ENCODE assay signal across 37 mouse cellular contexts in the genomic region with DNA sequence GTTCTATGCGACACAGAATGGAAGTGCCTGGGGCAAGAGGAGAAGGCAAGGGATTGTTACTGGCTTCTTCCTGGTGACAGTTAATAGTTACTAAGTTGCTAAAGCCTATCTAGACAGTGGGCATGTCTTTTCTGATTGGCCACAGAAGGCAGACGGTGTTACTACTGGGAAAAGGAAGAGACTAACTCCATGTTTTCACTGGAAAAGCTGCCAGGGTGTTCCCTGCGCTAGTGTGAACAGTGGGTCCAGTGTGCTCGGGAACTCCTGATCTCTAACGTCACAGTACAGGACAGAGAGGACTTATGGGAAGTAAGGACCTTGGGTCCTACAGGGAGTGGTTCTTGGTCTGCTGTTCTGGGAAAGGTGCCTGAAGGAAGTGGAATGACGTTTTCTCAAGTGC. TPM values are rescaled to one million over a fixed set of nuclear protein-coding genes. Genes with fewer than 3 reads are reported as not detected.
DNase-seq lines count a peak whose midpoint lies in the region; ATAC-seq lines count a peak whose summit lies in the region.
"Had no signal": no experiment of that assay in that cellular context is flagged by ENCODE, and none has a peak within 500 bp of the region (broad histone marks: within the 10 kb centered on the region; RNA-seq: fewer than 3 reads in every experiment).

No protein-coding gene starts in this region.

- no peak overlapping the region for H3K27ac ChIP-seq in kidney, embryonic 14.5 days (ENCODE audit: low read depth, low read length)
- H3K27ac ChIP-seq in liver, embryonic 16.5 days (ENCODE audit: low read length): no peak overlapping the region
- peak overlapping the region; percentile 85 for H3K27ac ChIP-seq in intestine, embryonic 16.5 days (ENCODE audit: low read length)
- H3K27ac ChIP-seq: hindbrain, embryonic 13.5 days; midbrain, embryonic 12.5 days; neural tube, embryonic 12.5 days; stomach, postnatal 0 days had no signal

- no peak overlapping the region for H3K4me3 ChIP-seq in kidney, embryonic 14.5 days (ENCODE audit: low read length)
- H3K4me3 ChIP-seq in liver, embryonic 16.5 days (ENCODE audit: low read depth, low read length): no peak overlapping the region
- H3K4me3 ChIP-seq in intestine, embryonic 16.5 days (ENCODE audit: low read length): peak overlapping the region; percentile 45
- H3K4me3 ChIP-seq: hindbrain, embryonic 13.5 days; megakaryocyte, embryonic 14.5 days; midbrain, embryonic 12.5 days; myocyte; neural tube, embryonic 12.5 days had no signal

- H3K9me3 ChIP-seq in kidney, embryonic 14.5 days (ENCODE audit: control insufficient read depth, low read length): no peaks in the 10 kb centered on the region
- H3K9me3 ChIP-seq in liver, embryonic 16.5 days (replicated peaks; ENCODE audit: control insufficient read depth, low read length): no peaks in the 10 kb centered on the region
- H3K9me3 ChIP-seq in intestine, embryonic 16.5 days (ENCODE audit: control insufficient read depth, low read length): no peaks in the 10 kb centered on the region
- H3K9me3 ChIP-seq: hindbrain, embryonic 13.5 days; megakaryocyte, embryonic 14.5 days; midbrain, embryonic 12.5 days; neural tube, embryonic 12.5 days had no signal

- peak; percentile 38 for DNase-seq in kidney, adult 18-20 months
- DNase-seq in liver: no peak
- DNase-seq in large intestine, adult 2 months (ENCODE audit: low read depth, low spot score): peak; percentile 86
- DNase-seq in MN1 (ENCODE audit: low spot score): no peak
- DNase-seq: adrenal gland, postnatal 14 days; cerebellum, adult 11 months; cerebellum, adult 9-10 months; cerebellum, postnatal 36 days; gastrocnemius, postnatal 14 days; heart, postnatal 36 days; layer of hippocampus, postnatal 36 days; left cerebral cortex, postnatal 4 days; lung, adult 18-20 months; lung, postnatal 4 days; right cerebral cortex, adult 18-20 months; thymus, postnatal 14 days had no signal

- no peak for ATAC-seq in kidney, embryonic 14.5 days (ENCODE audit: low FRiP score, low TSS enrichment)
- ATAC-seq in liver, embryonic 16.5 days (ENCODE audit: low read depth): peak; percentile 32
- ATAC-seq in intestine, embryonic 16.5 days: peak; percentile 89
- no peak for ATAC-seq in erythroid progenitor cell, adult 5-6 weeks (replicated peaks; ENCODE audit: low FRiP score, poor library complexity, severe bottlenecking)
- ATAC-seq: forebrain, embryonic 14.5 days; lung, postnatal 0 days had no signal

- no peaks in the 10 kb centered on the region for H3K27me3 ChIP-seq in kidney, embryonic 14.5 days (ENCODE audit: control insufficient read depth, insufficient read depth, low read length)
- H3K27me3 ChIP-seq in liver, embryonic 16.5 days (ENCODE audit: control insufficient read depth, insufficient read depth, low read depth, low read length): no peaks in the 10 kb centered on the region
- no peaks in the 10 kb centered on the region for H3K27me3 ChIP-seq in intestine, embryonic 16.5 days (replicated peaks; ENCODE audit: control insufficient read depth, insufficient read depth, low read length)
- H3K27me3 ChIP-seq: hindbrain, embryonic 13.5 days; megakaryocyte, embryonic 14.5 days; midbrain, embryonic 12.5 days; neural tube, embryonic 12.5 days had no signal

- H3K4me1 ChIP-seq in kidney, embryonic 14.5 days (ENCODE audit: control insufficient read depth, insufficient read depth, low read length): no peaks in the 10 kb centered on the region
- H3K4me1 ChIP-seq in liver, embryonic 16.5 days (ENCODE audit: control insufficient read depth, low read depth, low read length): no peaks in the 10 kb centered on the region
- H3K4me1 ChIP-seq in intestine, embryonic 16.5 days (ENCODE audit: control insufficient read depth, insufficient read depth, low read length): no peaks in the 10 kb centered on the region
- H3K4me1 ChIP-seq: megakaryocyte, embryonic 14.5 days; midbrain, embryonic 12.5 days; neural tube, embryonic 12.5 days had no signal

- no peaks in the 10 kb centered on the region for H3K36me3 ChIP-seq in kidney, embryonic 14.5 days (ENCODE audit: control insufficient read depth, insufficient read depth, low read length)
- H3K36me3 ChIP-seq in liver, embryonic 16.5 days (ENCODE audit: control insufficient read depth, insufficient read depth): no peaks in the 10 kb centered on the region
- no peaks in the 10 kb centered on the region for H3K36me3 ChIP-seq in intestine, embryonic 16.5 days (ENCODE audit: control insufficient read depth, insufficient read depth, low read length)
- H3K36me3 ChIP-seq: hindbrain, embryonic 13.5 days; midbrain, embryonic 12.5 days; neural tube, embryonic 12.5 days had no signal

- no peak overlapping the region for H3K9ac ChIP-seq in kidney, embryonic 14.5 days (ENCODE audit: low read depth, low read length)
- H3K9ac ChIP-seq in liver, embryonic 16.5 days (ENCODE audit: low read depth, low read length): no peak overlapping the region
- peak overlapping the region; percentile 54 for H3K9ac ChIP-seq in intestine, embryonic 16.5 days (ENCODE audit: low read depth, low read length)
- H3K9ac ChIP-seq: hindbrain, embryonic 13.5 days; midbrain, embryonic 12.5 days; neural tube, embryonic 12.5 days had no signal

- WGBS in kidney, embryonic 14.5 days: 84% methylated on average over 6 of the region's 6 CpGs
- 61% methylated on average over 6 of the region's 6 CpGs for WGBS in liver, embryonic 16.5 days (ENCODE audit: insufficient replicate concordance)
- WGBS in intestine, embryonic 16.5 days: 53% methylated on average over 6 of the region's 6 CpGs
- WGBS in large intestine, adult 2 months: 23% methylated on average over 6 of the region's 6 CpGs

- no peak overlapping the region for H3K4me2 ChIP-seq in kidney, embryonic 14.5 days (replicated peaks; ENCODE audit: low read depth, low read length)
- H3K4me2 ChIP-seq in liver, embryonic 16.5 days (ENCODE audit: low read depth, low read length): 0 out of 2 replicates have a peak overlapping the region, but pooled peaks have one; percentile 4
- peak overlapping the region; percentile 47 for H3K4me2 ChIP-seq in intestine, embryonic 16.5 days (ENCODE audit: low read depth, low read length)
- H3K4me2 ChIP-seq: heart, embryonic 11.5 days; hindbrain, embryonic 13.5 days; midbrain, embryonic 12.5 days; neural tube, embryonic 12.5 days had no signal

RNA-seq across cellular contexts. Expression of a gene that starts 6.9 kb away (rescaled TPM):
- polyA plus RNA-seq in kidney, embryonic 14.5 days (2014; fragmentation: Nextera tagmentation; extraction: Ambion mirVana): 0.40 and 1.4 TPM in 2 replicates
- 3.6 and 3.8 TPM in 2 replicates for polyA plus RNA-seq in liver, embryonic 16.5 days (2015; fragmentation: Nextera tagmentation; extraction: Ambion mirVana)
- polyA plus RNA-seq in intestine, embryonic 16.5 days (2015; fragmentation: Nextera tagmentation; extraction: Ambion mirVana): 35.4 and 46.0 TPM in 2 replicates
- polyA plus RNA-seq in large intestine, adult 2 months (2012; rRNA removed): 237 and 588 TPM in 2 replicates
- total RNA-seq in erythroid progenitor cell, adult 5-6 weeks (2015; ENCODE audit: low replicate concordance): 6.1 and 6.3 TPM in 2 replicates
- total RNA-seq in erythroid progenitor cell, adult 5-6 weeks (2017; ENCODE audit: low replicate concordance): 2.7 and 3.1 TPM in 2 replicates
- total RNA-seq: layer of hippocampus, adult 8-10 months; layer of hippocampus, postnatal 36 days; MEL had no signal
- polyA plus RNA-seq: embryonic facial prominence, embryonic 11.5 days; midbrain, embryonic 12.5 days had no signal

RNA-seq across cellular contexts. Expression of a gene that starts 22.4 kb away (rescaled TPM):
- polyA plus RNA-seq in kidney, embryonic 14.5 days (2014; fragmentation: Nextera tagmentation; extraction: Ambion mirVana): not detected in 2 replicates
- polyA plus RNA-seq in liver, embryonic 16.5 days (2015; fragmentation: Nextera tagmentation; extraction: Ambion mirVana): not detected in 2 replicates
- not detected in 2 replicates for polyA plus RNA-seq in intestine, embryonic 16.5 days (2015; fragmentation: Nextera tagmentation; extraction: Ambion mirVana)
- polyA plus RNA-seq in large intestine, adult 2 months (2012; rRNA removed): not detected in 2 replicates
- not detected in 2 replicates for total RNA-seq in erythroid progenitor cell, adult 5-6 weeks (2015; ENCODE audit: low replicate concordance)
- not detected in 2 replicates for total RNA-seq in erythroid progenitor cell, adult 5-6 weeks (2017; ENCODE audit: low replicate concordance)
- total RNA-seq: adrenal gland, postnatal 14 days; gastrocnemius, postnatal 14 days; granulocyte monocyte progenitor cell, adult 5-6 weeks; heart, postnatal 36 days; layer of hippocampus, adult 8-10 months; layer of hippocampus, postnatal 36 days; left cerebral cortex, postnatal 4 days; MEL; midbrain, postnatal 0 days had no signal
- polyA plus RNA-seq: embryonic facial prominence, embryonic 11.5 days; forebrain, embryonic 14.5 days; heart, embryonic 11.5 days; heart, embryonic 16.5 days; hindbrain, embryonic 13.5 days; limb, embryonic 14.5 days; lung, postnatal 0 days; midbrain, embryonic 12.5 days; midbrain, postnatal 0 days; myocyte; neural tube, embryonic 12.5 days; spleen, adult 2 months; stomach, postnatal 0 days had no signal

RNA-seq across cellular contexts. Expression of a gene that starts 49.9 kb away (rescaled TPM):
- polyA plus RNA-seq in kidney, embryonic 14.5 days (2014; fragmentation: Nextera tagmentation; extraction: Ambion mirVana): 0.34 and 0.43 TPM in 2 replicates
- polyA plus RNA-seq in liver, embryonic 16.5 days (2015; fragmentation: Nextera tagmentation; extraction: Ambion mirVana): 9.7 and 10.1 TPM in 2 replicates
- 0.93 and 1.3 TPM in 2 replicates for polyA plus RNA-seq in intestine, embryonic 16.5 days (2015; fragmentation: Nextera tagmentation; extraction: Ambion mirVana)
- 0.35 and 0.43 TPM in 2 replicates for polyA plus RNA-seq in large intestine, adult 2 months (2012; rRNA removed)
- total RNA-seq in erythroid progenitor cell, adult 5-6 weeks (2015; ENCODE audit: low replicate concordance): 36.5 and 41.8 TPM in 2 replicates
- 11.0 and 14.8 TPM in 2 replicates for total RNA-seq in erythroid progenitor cell, adult 5-6 weeks (2017; ENCODE audit: low replicate concordance)
- total RNA-seq: MEL; midbrain, postnatal 0 days had no signal

Comparison
In these comparisons a context has a peak if more than half of its experiments do, and no peak if none do; other contexts are left out.
1. DNase-seq: peak in kidney, adult 18-20 months (single experiment) and large intestine, adult 2 months (single experiment); none in liver (single experiment) and MN1 (single experiment).
2. ATAC-seq: peak in liver, embryonic 16.5 days (single experiment) and intestine, embryonic 16.5 days (single experiment); none in kidney, embryonic 14.5 days (single experiment) and erythroid progenitor cell, adult 5-6 weeks (single experiment).